In the genomic region with DNA sequence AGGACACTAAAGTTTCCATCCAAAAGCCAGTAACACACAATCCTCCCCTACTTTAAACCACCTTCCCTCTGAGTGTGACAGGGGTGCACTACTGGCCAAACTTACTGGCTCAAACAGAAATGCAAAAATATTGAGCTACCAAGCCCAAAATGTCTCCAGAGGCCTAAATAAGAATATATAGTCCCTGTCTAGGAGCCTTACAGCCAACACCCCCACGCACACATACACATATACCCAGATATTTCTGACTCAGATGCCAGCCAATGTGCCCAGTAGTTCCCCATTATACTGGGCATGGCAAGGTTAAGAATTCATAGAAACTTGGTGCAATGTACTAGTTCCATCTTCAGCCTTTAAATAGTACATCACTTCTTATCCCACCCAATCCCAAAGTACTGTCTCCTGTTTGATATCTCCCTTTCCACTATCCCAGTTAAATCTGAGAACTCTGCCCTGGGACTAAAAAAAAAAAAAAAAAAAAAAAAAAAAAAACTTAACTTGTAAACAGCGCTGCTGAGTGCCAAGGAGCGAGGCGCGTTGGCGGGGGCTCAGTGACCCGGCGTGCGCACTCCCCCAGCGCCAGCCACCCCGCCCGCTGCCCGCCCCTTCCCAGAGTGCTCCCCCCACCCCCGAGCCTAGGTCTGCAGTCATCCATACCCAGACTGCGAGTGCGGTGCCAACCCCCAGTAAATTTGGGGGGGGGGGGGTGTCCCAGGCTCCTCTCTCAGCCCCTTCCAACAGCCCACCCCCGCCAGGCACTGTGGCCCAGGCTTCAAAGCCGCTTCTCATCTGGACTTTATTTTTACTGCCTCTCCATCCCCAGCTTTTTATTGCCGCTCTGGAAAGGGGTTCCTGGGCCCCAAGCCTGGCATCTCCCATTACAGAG, we compare ENCODE assay signal across 8 mouse cellular contexts. TPM values are rescaled to one million over a fixed set of nuclear protein-coding genes. Genes with fewer than 3 reads are reported as not detected.
DNase-seq lines count a peak whose midpoint lies in the region; ATAC-seq and TF ChIP-seq lines count a peak whose summit lies in the region.

No protein-coding gene starts in this region.

- H3K9me3 ChIP-seq in forebrain, postnatal 0 days (ENCODE audit: low read length), result no peaks in the 10 kb centered on the region
- no peaks in the 10 kb centered on the region for H3K9me3 ChIP-seq in limb, embryonic 13.5 days
- H3K9me3 ChIP-seq in neural tube, embryonic 15.5 days (replicated peaks), result no peaks in the 10 kb centered on the region

- peak overlapping the region; percentile 74 for H3K4me3 ChIP-seq in lung, adult 2 months (replicated peaks; ENCODE audit: extremely low read depth, low read depth, low read length)
- peak overlapping the region; percentile 66 for H3K4me3 ChIP-seq in forebrain, postnatal 0 days (ENCODE audit: low read depth, low read length)
- H3K4me3 ChIP-seq in limb, embryonic 13.5 days, result peak overlapping the region; percentile 64
- peak overlapping the region; percentile 59 for H3K4me3 ChIP-seq in neural tube, embryonic 15.5 days (replicated peaks)

- peaks cover 3% of the 10 kb centered on the region; the same call in 1 of the 2 replicates for H3K36me3 ChIP-seq in forebrain, postnatal 0 days (ENCODE audit: insufficient read depth)
- peaks cover 33% of the 10 kb centered on the region for H3K36me3 ChIP-seq in limb, embryonic 13.5 days
- H3K36me3 ChIP-seq in neural tube, embryonic 15.5 days, result no peaks in the 10 kb centered on the region

- no peak for TF ChIP-seq CTCF in lung, adult 2 months (IDR thresholded peaks at IDR 0.05; ENCODE audit: insufficient read depth, low read length)
- TF ChIP-seq CTCF in forebrain, postnatal 0 days (IDR thresholded peaks at IDR 0.05; ENCODE audit: low read depth), result no peak

- ATAC-seq in forebrain, postnatal 0 days, result no peak
- ATAC-seq in limb, embryonic 13.5 days (ENCODE audit: low FRiP score, low read depth), result no peak
- no peak for ATAC-seq in neural tube, embryonic 15.5 days (ENCODE audit: low FRiP score)
- no peak for ATAC-seq in frontal cortex, adult (ENCODE audit: low TSS enrichment)

- no peak overlapping the region for H3K27ac ChIP-seq in forebrain, postnatal 0 days (ENCODE audit: low read depth, low read length)
- peak overlapping the region; percentile 99 for H3K27ac ChIP-seq in limb, embryonic 13.5 days
- peak overlapping the region; percentile 45 for H3K27ac ChIP-seq in neural tube, embryonic 15.5 days (replicated peaks)

- peaks cover 31% of the 10 kb centered on the region for H3K4me1 ChIP-seq in lung, adult 2 months (ENCODE audit: control insufficient read depth, insufficient read depth, low read length)
- peaks cover 19% of the 10 kb centered on the region for H3K4me1 ChIP-seq in forebrain, postnatal 0 days (ENCODE audit: insufficient read depth)
- H3K4me1 ChIP-seq in limb, embryonic 13.5 days, result peaks cover 60% of the 10 kb centered on the region
- peaks cover 62% of the 10 kb centered on the region for H3K4me1 ChIP-seq in neural tube, embryonic 15.5 days

- no peak for DNase-seq in lung, adult 2 months
- no peak for DNase-seq in lung, adult 18-20 months
- DNase-seq in forebrain, postnatal 0 days, result no peak
- no peak for DNase-seq in thymus, postnatal 36 days
- no peak for DNase-seq in right cerebral cortex, adult 2 months (ENCODE audit: low spot score in 2 of 2)

- H3K4me2 ChIP-seq in forebrain, postnatal 0 days (ENCODE audit: low read depth), result peak overlapping the region; percentile 99
- peak overlapping the region; percentile 93 for H3K4me2 ChIP-seq in limb, embryonic 13.5 days (replicated peaks)
- peak overlapping the region; percentile 98 for H3K4me2 ChIP-seq in neural tube, embryonic 15.5 days

- H3K9ac ChIP-seq in forebrain, postnatal 0 days, result 0 out of 2 replicates have a peak overlapping the region, but pooled peaks have one; percentile 26
- peak overlapping the region; percentile 72 for H3K9ac ChIP-seq in limb, embryonic 13.5 days
- peak overlapping the region; percentile 63 for H3K9ac ChIP-seq in neural tube, embryonic 15.5 days (replicated peaks)

- WGBS in lung, adult 2 months, result 5% methylated on average over 19 of the region's 19 CpGs
- 9% methylated on average over 19 of the region's 19 CpGs for WGBS in forebrain, postnatal 0 days
- WGBS in limb, embryonic 13.5 days, result 5% methylated on average over 19 of the region's 19 CpGs
- 7% methylated on average over 19 of the region's 19 CpGs for WGBS in neural tube, embryonic 15.5 days

- H3K27me3 ChIP-seq in forebrain, postnatal 0 days (ENCODE audit: insufficient read depth, low read length), result no peaks in the 10 kb centered on the region
- H3K27me3 ChIP-seq in limb, embryonic 13.5 days, result no peaks in the 10 kb centered on the region
- H3K27me3 ChIP-seq in neural tube, embryonic 15.5 days (replicated peaks), result peaks cover 30% of the 10 kb centered on the region

- TF ChIP-seq POLR2A in lung, adult 2 months (IDR thresholded peaks at IDR 0.05; ENCODE audit: borderline replicate concordance, extremely low read depth, low read depth, low read length), result no peak

RNA-seq across cellular contexts. Expression of a gene that starts 12.8 kb away (rescaled TPM):
- polyA plus RNA-seq in lung, adult 2 months (2012; rRNA removed), result 75.1 and 93.9 TPM in 2 replicates
- total RNA-seq in forebrain, postnatal 0 days (2014; rRNA removed), result 6.5 and 12.3 TPM in 2 replicates
- 4.5 and 4.6 TPM in 2 replicates for polyA plus RNA-seq in forebrain, postnatal 0 days (2015; fragmentation: Nextera tagmentation; extraction: Ambion mirVana)
- 131 and 145 TPM in 2 replicates for polyA plus RNA-seq in limb, embryonic 13.5 days (2015; fragmentation: Nextera tagmentation; extraction: Ambion mirVana)
- 7.8 and 11.9 TPM in 2 replicates for polyA plus RNA-seq in neural tube, embryonic 15.5 days (2015; fragmentation: Nextera tagmentation; extraction: Ambion mirVana)

RNA-seq across cellular contexts. Expression of a gene that starts 12.8 kb away (rescaled TPM):
- polyA plus RNA-seq in lung, adult 2 months (2012; rRNA removed), result 22.0 and 32.4 TPM in 2 replicates
- 0.31 and 2.4 TPM in 2 replicates for total RNA-seq in forebrain, postnatal 0 days (2014; rRNA removed)
- polyA plus RNA-seq in forebrain, postnatal 0 days (2015; fragmentation: Nextera tagmentation; extraction: Ambion mirVana), result 0.50 and 0.75 TPM in 2 replicates
- polyA plus RNA-seq in limb, embryonic 13.5 days (2015; fragmentation: Nextera tagmentation; extraction: Ambion mirVana), result 3.2 and 3.5 TPM in 2 replicates
- 1.1 and 11.0 TPM in 2 replicates for polyA plus RNA-seq in neural tube, embryonic 15.5 days (2015; fragmentation: Nextera tagmentation; extraction: Ambion mirVana)

RNA-seq across cellular contexts. Expression of a gene that starts 25.8 kb away (rescaled TPM):
- 0.31 and 0.60 TPM in 2 replicates for polyA plus RNA-seq in lung, adult 2 months (2012; rRNA removed)
- 0.15 TPM in 1 of 2 replicates, not detected in the other for total RNA-seq in forebrain, postnatal 0 days (2014; rRNA removed)
- not detected in 2 replicates for polyA plus RNA-seq in forebrain, postnatal 0 days (2015; fragmentation: Nextera tagmentation; extraction: Ambion mirVana)
- polyA plus RNA-seq in limb, embryonic 13.5 days (2015; fragmentation: Nextera tagmentation; extraction: Ambion mirVana), result 1.1 and 1.3 TPM in 2 replicates
- polyA plus RNA-seq in neural tube, embryonic 15.5 days (2015; fragmentation: Nextera tagmentation; extraction: Ambion mirVana), result 0.09 TPM in 1 of 2 replicates, not detected in the other

RNA-seq across cellular contexts. Expression of a gene that starts 34.7 kb away (rescaled TPM):
- 95.4 and 97.1 TPM in 2 replicates for polyA plus RNA-seq in lung, adult 2 months (2012; rRNA removed)
- 33.2 and 39.3 TPM in 2 replicates for total RNA-seq in forebrain, postnatal 0 days (2014; rRNA removed)
- polyA plus RNA-seq in forebrain, postnatal 0 days (2015; fragmentation: Nextera tagmentation; extraction: Ambion mirVana), result 63.0 and 63.7 TPM in 2 replicates
- polyA plus RNA-seq in limb, embryonic 13.5 days (2015; fragmentation: Nextera tagmentation; extraction: Ambion mirVana), result 64.7 and 65.8 TPM in 2 replicates
- 59.5 and 62.7 TPM in 2 replicates for polyA plus RNA-seq in neural tube, embryonic 15.5 days (2015; fragmentation: Nextera tagmentation; extraction: Ambion mirVana)

RNA-seq across cellular contexts. Expression of a gene that starts 40.0 kb away (rescaled TPM):
- 92.8 and 106 TPM in 2 replicates for polyA plus RNA-seq in lung, adult 2 months (2012; rRNA removed)
- total RNA-seq in forebrain, postnatal 0 days (2014; rRNA removed), result 46.2 and 47.8 TPM in 2 replicates
- 25.9 and 29.9 TPM in 2 replicates for polyA plus RNA-seq in forebrain, postnatal 0 days (2015; fragmentation: Nextera tagmentation; extraction: Ambion mirVana)
- 75.2 and 82.1 TPM in 2 replicates for polyA plus RNA-seq in limb, embryonic 13.5 days (2015; fragmentation: Nextera tagmentation; extraction: Ambion mirVana)
- 33.6 and 43.7 TPM in 2 replicates for polyA plus RNA-seq in neural tube, embryonic 15.5 days (2015; fragmentation: Nextera tagmentation; extraction: Ambion mirVana)
